In the genomic region with DNA sequence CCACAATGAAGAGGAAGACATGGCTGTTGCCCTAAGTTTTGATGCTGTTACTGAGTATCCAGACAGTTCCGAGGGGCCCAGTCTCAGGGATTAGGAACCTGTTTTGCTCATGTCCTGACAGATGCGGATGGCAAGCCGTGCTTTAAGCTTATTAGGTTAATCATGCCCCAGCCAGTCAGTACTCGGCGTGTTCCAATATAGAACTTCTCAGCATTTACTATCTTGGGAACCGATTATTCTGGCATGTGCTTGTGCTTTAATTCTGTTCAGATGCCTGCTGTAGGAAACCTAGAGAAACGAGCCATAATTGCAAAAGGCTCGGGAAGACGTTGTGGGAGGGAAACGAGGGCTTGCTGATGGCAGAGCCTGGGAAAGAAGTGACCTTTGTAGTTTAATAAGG, we compare ENCODE assay signal across 19 mouse cellular contexts. TPM values are rescaled to one million over a fixed set of nuclear protein-coding genes. Genes with fewer than 3 reads are reported as not detected.
"Had no signal": no experiment of that assay in that cellular context is flagged by ENCODE, and none has a peak within 500 bp of the region (broad histone marks: within the 10 kb centered on the region; RNA-seq: fewer than 3 reads in every experiment).

A gene (minus strand): TSS at position 64 of the 400 bp plus-strand sequence.

- ATAC-seq: intestine, embryonic 16.5 days; liver, postnatal 0 days; midbrain, embryonic 13.5 days had no signal

- H3K9me3 ChIP-seq: limb, embryonic 12.5 days; liver, embryonic 13.5 days; lung, embryonic 15.5 days; midbrain, embryonic 13.5 days; neural tube, embryonic 15.5 days had no signal

- H3K4me1 ChIP-seq: limb, embryonic 12.5 days; liver, embryonic 13.5 days; lung, embryonic 15.5 days; midbrain, embryonic 13.5 days had no signal

- DNase-seq: kidney, adult 2 months; kidney, postnatal 25 days; liver; liver, embryonic 13.5 days; liver, postnatal 0 days; spleen, adult 18-20 months; thymus, adult 2 months; thymus, postnatal 25 days had no signal

- H3K9ac ChIP-seq: limb, embryonic 12.5 days; liver, embryonic 13.5 days; liver, postnatal 0 days; lung, embryonic 15.5 days; midbrain, embryonic 13.5 days; neural tube, embryonic 15.5 days had no signal

- H3K36me3 ChIP-seq: limb, embryonic 12.5 days; liver, embryonic 13.5 days; lung, embryonic 15.5 days; midbrain, embryonic 13.5 days; neural tube, embryonic 15.5 days had no signal

- H3K27me3 ChIP-seq: liver, embryonic 13.5 days; lung, embryonic 15.5 days; midbrain, embryonic 13.5 days; neural tube, embryonic 15.5 days had no signal

- H3K4me3 ChIP-seq: limb, embryonic 12.5 days; liver, embryonic 13.5 days; lung, embryonic 15.5 days; midbrain, embryonic 13.5 days; myocyte; neural tube, embryonic 15.5 days had no signal

- H3K4me2 ChIP-seq: limb, embryonic 12.5 days; liver, embryonic 13.5 days; lung, embryonic 15.5 days; midbrain, embryonic 13.5 days; neural tube, embryonic 15.5 days had no signal

- H3K27ac ChIP-seq: limb, embryonic 12.5 days; liver, embryonic 13.5 days; lung, embryonic 15.5 days; midbrain, embryonic 13.5 days; neural tube, embryonic 15.5 days had no signal

RNA-seq across cellular contexts. Expression of the gene that starts here (rescaled TPM):
- total RNA-seq: megakaryocyte progenitor cell, adult 5-6 weeks had no signal
- polyA plus RNA-seq: intestine, embryonic 16.5 days; kidney, adult 2 months; limb, embryonic 12.5 days; liver, postnatal 0 days; lung, embryonic 15.5 days; midbrain, embryonic 13.5 days; midbrain, postnatal 0 days; myocyte; neural tube, embryonic 11.5 days; neural tube, embryonic 15.5 days; stomach, embryonic 14.5 days; thymus, adult 2 months; urinary bladder, adult 2 months had no signal
